Mouse (Mus musculus) megakaryocyte, adult 5-6 weeks (primary cell): ENCODE results near the gene Rtl5. TPM values are rescaled to one million over a fixed set of nuclear protein-coding genes. Genes with fewer than 3 reads are reported as not detected.
A peak's percentile ranks its signal among the peaks of the same experiment; 100 is the strongest.
"Not testable (repeated sequence)": the region's sequence is repeated elsewhere in the genome, so short reads cannot be mapped to it uniquely, and the experiment has no call there.

Experiments used
- ATAC-seq: 2 replicates; pipeline ENCODE4 v1.8.0; 2016; ENCODE audit warnings: mild to moderate bottlenecking, inconsistent platforms; ENCODE audit not compliant: poor library complexity, severe bottlenecking
- total RNA-seq, 2 experiments: library from RNA; stranded (forward) in 1 of 2; stranded (reverse) in 1 of 2; fragments of 153-499, 151-499 nt in 1 of 2; fragments of 221-1000, 200-1000 nt in 1 of 2; gene quantifications; 2 replicates each; pipeline versions ENCODE4 v1.2.3 to v1.2.4; 2015 to 2017

Rtl5 gene
- 3.3 and 4.2 TPM in 2 replicates for total RNA-seq (2015)
- 4.0 and 4.2 TPM in 2 replicates for total RNA-seq (2017)

DNA sequence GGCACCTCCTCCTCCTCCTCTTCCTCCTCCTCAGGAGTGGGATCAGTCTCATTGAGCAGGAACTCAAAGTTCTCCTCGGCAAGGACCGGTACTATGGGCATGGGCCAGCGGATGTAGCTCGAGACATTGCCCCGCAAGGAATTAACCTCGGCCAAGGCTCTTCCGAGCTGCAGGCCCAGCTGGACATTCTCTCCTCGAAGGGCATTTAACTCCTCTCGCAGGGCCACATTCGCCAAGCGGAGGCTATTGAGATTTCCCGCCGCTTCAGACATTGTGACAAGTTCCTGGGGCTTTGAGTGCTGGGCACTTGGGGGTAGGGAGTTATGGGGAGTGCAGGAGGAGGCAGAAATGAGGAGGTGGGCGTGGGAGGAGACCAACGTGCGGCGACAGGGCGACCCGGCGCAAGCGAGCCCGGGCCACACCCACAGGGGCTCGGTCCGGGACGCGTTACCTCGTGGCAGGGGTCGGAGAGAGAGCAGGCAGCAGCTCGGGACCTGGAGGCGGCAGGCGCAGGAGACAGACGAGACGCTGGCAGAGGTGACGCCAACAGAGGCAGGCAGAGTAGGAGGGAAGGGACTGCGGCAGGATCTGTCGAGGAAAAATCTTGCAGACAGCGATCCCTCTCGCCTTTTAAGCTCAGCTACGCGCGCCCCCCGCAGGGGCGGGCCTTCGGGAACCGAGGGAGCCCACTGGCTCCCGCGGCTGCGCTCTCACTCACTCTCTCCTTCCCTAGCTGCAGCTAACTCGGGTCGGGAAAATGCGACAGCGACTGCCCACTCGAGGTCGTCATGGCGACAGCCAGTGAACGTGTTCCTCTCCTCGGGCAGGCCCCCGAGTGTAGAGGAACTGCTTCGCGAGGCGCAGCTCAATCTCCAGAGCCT, at the start of gene Rtl5:
Gene Rtl5 (minus strand): TSS at position 714 of the 881 bp plus-strand sequence.
- ATAC-seq: peak; percentile 71

DNA sequence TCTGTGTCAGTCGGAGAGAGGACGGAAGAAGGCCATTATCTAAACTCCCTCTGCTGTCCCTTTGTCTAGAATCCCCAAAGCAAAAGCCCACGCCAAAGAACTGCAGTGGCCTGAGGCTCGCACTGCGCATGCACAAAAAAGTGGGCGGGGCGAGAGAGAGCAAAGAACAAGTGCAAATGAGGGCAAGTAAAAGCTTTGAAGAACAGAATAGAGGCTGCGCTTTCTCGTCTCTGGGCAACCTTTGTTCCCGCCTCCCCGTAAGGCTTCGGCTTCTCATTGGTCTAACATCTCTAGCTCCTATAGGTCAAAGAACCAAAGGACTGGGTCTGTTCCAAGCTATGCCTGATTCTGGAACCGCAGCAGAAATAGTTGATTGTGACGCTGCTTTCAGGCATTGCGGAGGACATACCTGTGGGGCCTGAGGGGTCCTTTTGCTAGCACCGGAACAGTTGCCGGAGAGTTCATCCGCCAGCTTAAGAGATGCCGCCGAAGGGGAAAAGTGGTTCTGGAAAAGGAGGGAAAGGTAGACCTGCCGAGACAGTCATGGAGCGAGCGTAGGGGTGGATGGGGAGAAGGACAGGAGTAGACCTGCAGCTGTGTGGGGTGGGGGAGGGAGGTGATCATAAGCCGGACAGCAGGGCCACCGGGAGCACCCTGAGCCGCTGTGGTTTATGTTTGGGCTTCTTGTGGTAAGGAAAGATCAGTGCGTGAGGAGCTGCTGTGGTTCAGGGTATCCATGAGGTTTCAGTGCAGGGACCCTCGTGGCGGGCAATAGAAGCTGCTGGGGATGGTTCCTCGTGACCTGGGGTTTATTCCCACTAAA, 48.1 kb upstream of the Rtl5 start, which contains the start of gene Pin4:
Gene Pin4 (plus strand): TSS at position 406 of the 823 bp plus-strand sequence.
- ATAC-seq: peak; percentile 99

- ATAC-seq: no peak
Observed at GRCm38 (mm10) chrX:102115676-102116075, 44.6 kb upstream of the Rtl5 start.

DNA sequence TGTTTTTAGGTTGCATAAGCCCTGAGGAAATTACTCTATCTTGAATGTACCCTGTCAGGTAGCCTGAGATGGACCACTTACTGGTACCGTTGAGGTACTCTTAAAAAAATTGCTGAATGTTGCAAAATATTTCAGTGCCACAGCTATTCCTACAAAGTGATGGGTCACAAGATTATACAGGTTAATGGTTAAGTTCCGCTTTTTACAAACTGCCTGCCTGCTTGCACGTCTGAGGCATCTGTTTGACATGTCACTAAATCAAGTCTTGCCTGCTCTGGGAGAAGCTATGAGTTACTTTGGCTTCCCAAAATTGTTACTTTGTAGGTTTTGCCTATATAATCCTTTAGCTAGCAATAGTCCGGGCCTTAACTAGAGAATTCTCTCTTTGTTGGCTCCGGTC, 38.2 kb upstream of the Rtl5 start:
- ATAC-seq: not testable (repeated sequence)

GRCm38 (mm10) chrX:102103830-102104229, 32.7 kb upstream of the Rtl5 start:
- not testable (repeated sequence) for ATAC-seq

GRCm38 (mm10) chrX:102101886-102102285, 30.8 kb upstream of the Rtl5 start:
- no peak for ATAC-seq

GRCm38 (mm10) chrX:102094381-102094904, 23.3 kb upstream of the Rtl5 start:
- peak; percentile 87 for ATAC-seq

GRCm38 (mm10) chrX:102090605-102091004, 19.5 kb upstream of the Rtl5 start:
- ATAC-seq: peak; percentile 62

DNA sequence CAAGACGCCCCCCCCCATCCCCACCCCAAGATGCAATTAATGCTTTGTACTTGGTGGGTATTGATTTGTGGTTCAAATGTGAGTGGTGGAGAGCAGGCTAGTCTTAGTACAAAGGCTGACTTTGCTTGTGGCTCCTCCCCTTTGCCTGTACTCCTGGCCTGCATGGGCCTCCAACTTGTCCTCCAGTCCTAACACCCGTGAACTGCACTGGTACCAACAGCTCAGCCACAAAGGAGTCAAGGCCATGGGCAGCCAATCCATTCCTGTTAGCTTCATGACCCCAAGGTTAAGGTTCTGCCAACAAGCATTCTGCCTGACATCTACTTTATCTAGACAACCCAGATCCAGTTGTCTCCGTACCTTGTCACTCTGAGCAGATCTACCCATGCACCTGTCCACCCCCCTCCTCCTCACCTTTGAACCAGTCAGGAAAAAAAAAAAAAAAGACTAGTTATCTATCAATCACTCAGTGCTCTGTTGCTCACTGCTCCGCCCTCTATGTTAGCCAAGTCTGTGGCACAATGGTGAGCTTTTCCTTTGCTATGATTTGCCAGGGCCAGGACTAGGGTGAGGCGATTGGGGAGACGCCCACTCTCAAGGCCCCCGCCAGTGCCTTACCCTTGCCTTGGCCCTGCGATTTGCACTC, 14.8 kb upstream of the Rtl5 start:
- no peak for ATAC-seq

DNA sequence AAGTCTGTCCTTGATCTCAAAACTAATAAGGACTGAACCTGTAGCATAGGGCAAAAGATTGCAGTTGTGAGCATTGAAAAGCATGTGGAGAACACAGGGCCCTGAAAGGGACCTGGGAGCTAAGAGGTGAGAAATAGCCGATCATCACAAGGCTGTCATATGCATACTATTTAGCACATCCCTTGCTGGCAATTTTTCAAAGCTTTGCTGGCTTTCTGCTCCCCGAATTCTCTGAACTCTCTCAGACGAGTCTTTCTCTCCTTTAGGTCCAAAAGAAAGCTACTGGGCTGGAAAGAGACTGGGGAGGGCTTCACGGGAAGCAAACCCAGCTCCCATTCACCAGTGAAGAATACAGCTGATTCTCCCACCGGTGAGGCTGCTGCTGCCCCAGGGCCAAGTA, 11.2 kb upstream of the Rtl5 start:
- ATAC-seq: no peak

DNA sequence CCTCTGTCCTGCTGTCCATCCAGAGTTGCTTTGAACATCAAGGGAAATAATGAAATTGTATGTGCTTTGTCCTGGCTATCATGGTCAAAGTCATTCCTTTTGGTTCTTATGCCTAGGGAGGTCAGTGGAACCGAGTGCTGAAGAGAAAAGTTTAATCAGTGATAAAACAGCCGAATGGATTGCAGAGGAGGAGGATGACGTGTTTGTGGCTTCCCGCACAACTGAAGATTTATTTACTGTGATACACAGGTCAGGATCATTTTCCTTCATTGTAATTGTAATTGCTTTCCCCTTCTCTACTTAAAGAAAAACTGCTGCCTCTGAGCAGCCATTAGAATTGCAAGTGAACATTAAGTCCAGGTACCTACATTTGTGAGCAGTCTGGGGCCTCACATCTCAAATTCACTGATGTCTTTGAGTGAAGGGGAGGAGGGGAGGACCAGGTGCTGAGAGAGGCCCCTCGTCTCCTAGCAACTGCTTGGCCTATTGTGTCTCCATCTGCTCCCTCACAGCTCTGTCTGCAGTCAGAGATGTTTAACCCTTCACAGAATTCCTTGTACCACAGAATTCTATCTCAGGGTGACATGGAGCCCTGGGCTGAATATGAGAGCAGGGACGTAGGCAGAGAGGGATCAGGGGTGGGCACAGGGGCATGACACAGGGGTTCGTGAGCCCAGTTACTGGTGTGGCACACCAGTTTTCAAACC, 10.6 kb upstream of the Rtl5 start:
- no peak for ATAC-seq

DNA sequence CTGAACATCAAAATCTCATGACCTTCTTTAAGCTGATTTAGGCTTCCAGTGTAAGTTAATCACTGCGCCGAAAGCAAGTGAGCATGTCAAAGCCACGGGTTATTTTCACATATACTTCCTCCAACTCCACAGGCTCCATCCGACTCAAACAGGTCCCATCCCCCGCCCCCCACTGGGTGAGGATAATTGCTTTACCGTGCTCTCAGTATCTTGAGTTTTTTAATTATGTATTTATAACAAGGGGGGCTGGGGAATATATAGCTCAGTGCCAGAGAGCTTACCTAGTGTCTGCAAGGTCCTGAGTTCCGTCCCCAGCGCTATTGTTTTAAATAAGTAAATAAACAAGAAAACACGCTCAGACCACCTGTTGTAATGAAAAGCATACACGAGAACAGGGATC, 10.0 kb upstream of the Rtl5 start:
- no peak for ATAC-seq

DNA sequence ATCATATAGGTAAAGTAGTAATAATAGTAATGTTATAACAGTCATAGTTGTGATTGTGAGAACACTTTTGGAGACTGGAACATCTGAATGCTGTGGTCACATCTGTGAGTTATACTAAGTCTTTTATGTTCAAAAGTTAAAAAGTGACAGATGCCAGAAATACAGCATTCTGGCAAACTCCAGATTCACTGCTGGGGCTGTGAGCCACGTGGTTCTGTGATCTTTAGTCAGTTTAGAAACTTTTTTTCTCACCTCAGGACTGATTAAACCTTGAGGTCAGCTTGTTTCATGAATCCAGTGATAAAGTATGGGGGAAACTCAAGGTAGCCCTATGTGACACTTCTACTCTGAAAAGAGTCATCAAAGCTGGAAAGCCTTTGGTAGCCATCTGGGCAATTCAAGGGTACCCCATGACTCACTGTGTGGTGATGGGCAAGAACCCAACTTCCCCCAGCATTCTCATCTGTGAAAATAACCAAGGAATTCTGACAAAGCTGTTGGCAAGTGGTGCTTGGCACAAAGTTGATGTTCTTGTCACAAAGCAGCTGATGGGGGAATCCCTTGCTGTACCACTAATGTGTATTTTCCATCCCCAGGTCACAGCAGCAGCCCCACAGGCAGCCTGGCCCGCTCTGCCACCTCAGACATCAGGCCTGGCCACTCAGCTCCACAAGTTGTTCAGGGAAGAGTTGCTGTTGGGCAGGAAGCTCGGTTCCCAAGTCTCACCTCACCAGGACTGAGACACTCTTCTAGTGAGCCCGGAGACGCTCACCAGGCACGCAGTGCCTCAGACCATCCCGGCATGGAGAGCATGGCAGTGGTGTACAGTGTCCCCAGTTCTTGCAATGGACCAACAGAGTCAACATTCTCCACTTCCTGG, 6.0 kb upstream of the Rtl5 start:
- ATAC-seq: no peak

GRCm38 (mm10) chrX:102075158-102075557, 4.1 kb upstream of the Rtl5 start:
- ATAC-seq: no peak

- no peak for ATAC-seq
Observed at GRCm38 (mm10) chrX:102074435-102074834, 3.3 kb upstream of the Rtl5 start.

DNA sequence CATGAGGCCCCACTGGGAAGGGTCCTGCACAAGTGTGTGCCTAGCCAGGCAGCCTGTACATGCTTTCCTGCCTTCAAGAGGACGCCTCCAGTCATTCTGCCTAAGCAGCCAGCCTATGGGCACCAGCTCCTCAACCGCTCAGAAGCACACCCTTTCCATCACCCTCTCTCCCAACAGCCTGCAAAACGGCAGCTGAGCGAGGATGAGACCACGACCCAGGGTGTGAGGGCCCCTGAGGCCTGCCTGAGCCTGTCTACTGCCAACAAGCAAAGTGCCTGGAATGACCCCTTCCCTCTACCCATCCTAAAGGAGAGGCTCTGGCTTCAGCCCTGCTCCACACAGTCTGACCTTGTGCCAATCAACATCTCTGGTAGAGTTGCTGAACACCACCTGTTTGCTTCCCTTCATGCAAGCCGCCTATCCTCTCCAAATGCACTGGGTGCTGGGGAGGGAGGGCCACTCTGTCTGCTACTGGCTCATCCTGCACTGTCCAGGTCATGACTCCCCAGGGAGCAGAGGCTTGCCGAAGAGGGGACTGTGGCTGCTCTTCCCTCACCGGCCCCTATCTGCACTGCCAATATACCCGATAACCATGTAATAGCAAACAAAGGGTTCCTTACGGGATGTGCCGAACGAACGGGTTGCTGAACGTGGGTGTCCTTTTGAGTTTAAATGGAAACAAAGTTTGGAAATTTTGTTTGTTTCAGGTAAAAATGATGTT, 2.7 kb upstream of the Rtl5 start:
- no peak for ATAC-seq

DNA sequence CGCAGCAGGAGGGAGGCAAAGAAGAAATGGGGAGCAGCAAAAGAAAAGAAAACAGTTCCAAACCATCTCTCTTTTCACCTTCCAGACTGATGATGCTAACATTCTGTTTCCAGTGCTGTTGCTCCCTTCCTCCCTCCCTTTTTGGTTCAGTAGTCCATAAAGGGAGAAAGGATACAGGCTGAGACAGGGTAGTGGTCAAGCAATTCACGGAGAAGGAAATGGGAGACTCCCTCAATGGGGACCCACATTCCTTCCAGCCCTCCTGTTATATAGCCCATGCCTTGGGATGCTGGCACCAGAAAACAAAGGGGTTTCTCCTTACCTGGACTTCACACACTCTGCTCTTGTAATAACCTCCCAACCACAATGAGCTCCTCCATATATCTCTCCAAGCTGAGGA, 413 bp upstream of the Rtl5 start:
- ATAC-seq: no peak

DNA sequence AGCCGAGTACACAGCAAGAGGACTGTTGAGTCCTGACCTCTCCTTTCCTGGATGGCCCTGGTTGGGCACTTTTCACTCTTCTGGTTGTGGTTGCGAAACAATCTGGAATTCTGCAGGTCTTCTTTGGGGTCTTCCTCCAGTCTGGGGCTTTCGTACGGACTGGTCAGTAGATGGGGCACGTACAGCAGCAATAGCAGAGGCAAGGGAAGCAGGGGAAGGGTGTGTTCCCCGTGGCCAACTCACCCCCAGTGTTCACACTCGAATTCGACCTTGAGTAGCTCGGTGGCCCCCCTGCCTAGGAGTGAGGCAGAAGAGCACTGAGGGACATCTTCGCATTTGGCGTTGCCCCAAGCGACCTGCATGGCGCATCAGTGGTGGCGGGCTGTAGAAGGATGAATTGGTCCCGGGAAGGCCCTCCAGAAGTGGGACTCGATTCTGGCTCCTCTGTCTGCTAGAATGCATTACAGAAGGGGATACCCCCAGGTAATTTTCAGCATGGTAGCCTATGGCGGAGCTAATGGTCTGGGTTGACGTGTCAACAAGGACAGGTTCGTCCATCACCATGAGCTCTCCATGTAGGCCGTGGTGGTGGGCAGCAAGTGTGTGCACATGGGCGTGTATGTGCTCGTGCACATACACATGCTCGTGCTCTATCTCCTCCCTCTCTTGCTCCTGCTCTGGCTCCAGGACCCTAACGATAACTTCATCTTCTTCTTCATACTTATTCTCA, 2.1 kb downstream of the Rtl5 start:
- ATAC-seq: no peak
